Mouse (Mus musculus) gastrocnemius, adult 2 months (tissue): ENCODE measurements around the gene Gpx5. TPM values are rescaled to one million over a fixed set of nuclear protein-coding genes. Genes with fewer than 3 reads are reported as not detected.
A peak's percentile ranks its signal among the peaks of the same experiment; 100 is the strongest.
"Not testable (repeated sequence)": the region's sequence is repeated elsewhere in the genome, so short reads cannot be mapped to it uniquely, and the experiment has no call there.

Experiments used
- DNase-seq: peaks from one replicate; pipeline ENCODE4 v3.0.0; 2022
- H3K27ac ChIP-seq: fragments of 200-600 bp; 2 replicates; pipeline ENCODE4 v1.8.1; 2022; ENCODE audit warnings: mild to moderate bottlenecking
- H3K4me3 ChIP-seq: fragments of 200-600 bp; 2 replicates; pipeline ENCODE4 v1.8.1; 2022; ENCODE audit warnings: mild to moderate bottlenecking, moderate library complexity
- CTCF ChIP-seq: fragments of 200-600 bp; IDR thresholded peaks from 2 replicates; pipeline ENCODE4 v1.8.1; 2022; ENCODE audit warnings: antibody characterized with exemption, mild to moderate bottlenecking, moderate library complexity
- intact Hi-C: fragments of 180-260 bp; cut with DNase I; formaldehyde crosslinking; loops from one replicate; pipeline ENCODE4 v1.15.1; 2025
- total RNA-seq, 2 experiments: library from RNA; stranded (reverse); gene quantifications; 2 replicates each; pipeline ENCODE4 v1.2.3; 2021

Gene Gpx5
- total RNA-seq, 2 experiments from 2014 or later = not detected

DNA sequence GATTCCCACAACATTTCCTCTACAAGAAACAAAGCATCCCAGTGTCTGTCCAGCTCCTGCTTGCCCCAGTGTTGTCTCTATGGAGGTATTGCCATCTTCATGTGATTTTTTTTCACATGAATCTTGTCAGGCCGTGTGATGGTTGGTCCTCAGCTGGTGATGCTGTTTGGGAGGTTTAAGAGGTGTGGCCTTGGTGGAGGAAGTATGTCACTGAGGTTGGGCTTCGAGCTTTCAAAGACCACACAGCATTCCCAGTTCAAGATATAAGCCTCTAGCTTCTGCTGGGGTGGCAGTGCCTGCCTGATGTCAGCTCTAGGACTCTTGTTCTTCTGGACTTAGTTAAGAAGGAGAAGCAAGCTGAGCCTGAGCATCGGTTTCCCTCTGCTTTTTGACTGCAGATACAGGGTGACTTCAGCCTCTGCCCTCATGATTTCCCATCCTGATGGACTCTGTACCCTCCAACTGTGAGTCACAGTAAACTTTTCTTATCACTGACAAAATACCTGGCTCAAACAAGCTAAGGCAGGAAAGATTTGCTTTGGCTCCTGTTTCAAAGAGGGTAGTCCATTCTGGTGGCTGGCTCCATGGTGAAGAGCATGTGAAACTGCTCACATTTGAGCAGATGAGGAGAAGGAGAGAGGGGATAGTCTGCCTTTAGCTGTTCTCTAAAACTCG is 29.6 kb downstream of the Gpx5 start:
- no peak for TF ChIP-seq CTCF
- intact Hi-C loops = no loop called here
- DNase-seq = no peak
- Histone ChIP-seq H3K4me3 (no peak overlapping the region), H3K27ac (no peak overlapping the region)

DNA sequence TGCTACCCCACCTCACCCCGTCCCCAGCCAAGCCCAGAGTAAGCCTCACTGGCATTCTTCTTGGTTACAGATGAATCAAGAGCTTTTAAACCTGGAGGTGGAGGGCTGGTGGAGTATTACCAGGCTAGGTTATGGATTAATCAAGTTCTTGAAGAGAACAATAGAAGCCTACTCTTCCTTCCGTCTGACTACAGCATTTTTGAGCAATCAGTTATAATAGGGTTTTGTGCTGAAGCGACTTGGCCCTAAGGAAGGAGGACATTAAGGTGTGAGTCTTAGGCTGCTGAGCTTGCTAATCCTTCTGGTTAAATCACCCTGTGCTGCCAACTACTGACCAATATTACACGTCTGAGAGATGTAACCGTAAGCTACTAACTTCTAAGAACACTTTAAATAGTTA is 32.2 kb downstream of the Gpx5 start:
- peak overlapping the region; percentile 69 for H3K4me3 ChIP-seq
- no peak overlapping the region for H3K27ac ChIP-seq
- DNase-seq = no peak
- intact Hi-C loops = no loop called here
- no peak for TF ChIP-seq CTCF

DNA sequence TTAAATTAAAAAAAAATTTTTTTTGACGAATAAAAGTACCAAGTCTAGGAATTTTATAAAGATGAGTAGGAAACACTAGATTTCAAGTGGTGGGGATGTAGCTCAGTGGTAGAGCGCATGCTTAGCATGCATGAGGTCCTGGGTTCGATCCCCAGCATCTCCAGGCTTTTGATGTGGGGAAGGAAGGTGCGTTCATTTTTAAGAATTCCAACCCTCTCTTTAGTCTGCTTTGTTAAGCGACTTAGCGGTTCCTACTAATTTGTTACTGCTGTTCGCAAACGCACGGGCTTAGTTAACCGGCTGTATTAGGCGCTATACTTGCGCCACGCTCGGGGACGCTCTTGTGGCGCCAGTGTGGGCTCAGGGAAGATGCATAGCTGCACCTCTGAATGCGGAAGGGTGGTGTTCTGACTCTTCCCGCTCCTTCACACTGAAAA is 32.8 kb downstream of the Gpx5 start:
- H3K4me3 ChIP-seq = peak overlapping the region; percentile 69
- no peak for TF ChIP-seq CTCF
- intact Hi-C loops = no loop called here
- H3K27ac ChIP-seq = no peak overlapping the region
- DNase-seq = peak; percentile 27

DNA sequence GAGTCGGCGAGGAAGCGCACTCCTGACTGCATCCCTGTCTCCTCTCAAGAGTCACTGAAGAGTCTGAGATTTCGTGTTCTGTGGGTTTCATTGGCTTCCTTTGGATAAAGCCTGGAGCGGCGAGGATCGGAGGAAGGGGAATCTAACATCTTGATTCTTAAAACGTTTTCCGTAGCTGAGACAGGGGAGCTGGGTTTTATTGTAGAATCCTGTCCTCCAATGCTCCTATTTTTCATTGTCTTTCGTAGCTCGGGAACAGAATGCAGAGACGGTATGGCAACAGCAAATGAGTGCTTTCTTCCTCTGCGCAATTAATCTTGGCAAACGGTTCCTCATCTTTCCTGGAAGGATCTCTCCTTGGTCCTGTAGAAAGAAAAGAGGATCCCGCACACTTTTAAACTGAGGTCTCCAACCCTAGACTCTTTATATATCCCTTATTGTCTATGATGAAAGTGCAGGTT is 33.3 kb downstream of the Gpx5 start:
- TF ChIP-seq CTCF = no peak
- no peak for DNase-seq
- H3K27ac ChIP-seq = no peak overlapping the region
- H3K4me3 ChIP-seq = peak overlapping the region; percentile 69
- intact Hi-C loops = no loop called here

DNA sequence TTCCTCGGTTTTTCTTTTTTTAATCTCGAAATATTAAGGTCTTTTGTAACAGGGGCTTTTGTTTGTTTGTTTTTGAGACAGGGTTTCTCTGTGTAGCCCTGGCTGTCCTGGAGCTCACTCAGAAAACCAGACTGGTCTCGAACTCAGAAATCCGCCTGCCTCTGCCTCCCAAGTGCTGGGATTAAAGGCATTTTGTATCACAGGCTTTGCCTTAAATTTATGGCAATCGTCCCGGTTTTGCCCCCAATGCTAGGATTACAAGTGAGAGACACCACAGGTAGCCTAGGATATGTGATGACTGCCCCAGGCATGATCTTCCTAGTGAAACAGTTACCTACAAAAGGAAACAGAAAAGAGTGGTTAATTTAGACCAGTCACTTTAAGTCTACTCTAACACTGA is 34.0 kb downstream of the Gpx5 start:
- intact Hi-C loops = no loop called here

DNA sequence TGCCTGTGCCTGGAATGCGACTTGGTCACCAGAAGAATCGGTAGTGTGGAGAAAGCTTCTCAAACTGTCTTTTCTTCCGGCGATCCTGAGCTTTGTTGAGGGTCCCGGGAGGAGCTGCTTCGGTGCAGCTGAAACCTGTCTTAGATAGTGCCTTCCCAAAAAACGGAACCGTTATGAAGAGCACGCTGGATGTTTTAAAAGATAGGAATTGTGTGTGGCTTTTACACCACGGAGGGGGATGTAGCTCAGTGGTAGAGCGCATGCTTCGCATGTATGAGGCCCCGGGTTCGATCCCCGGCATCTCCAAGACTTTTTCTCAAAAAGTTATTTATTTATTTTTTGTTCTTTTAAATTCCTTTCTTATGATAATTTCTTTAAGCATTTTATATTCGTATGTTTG is 38.5 kb downstream of the Gpx5 start:
- Histone ChIP-seq H3K4me3 (peak overlapping the region; percentile 62), H3K27ac (no peak overlapping the region)
- no peak for DNase-seq
- no peak for TF ChIP-seq CTCF
- intact Hi-C loops = no loop called here

More for the DNA sequence above, 34.0 kb downstream of the Gpx5 start:
- Histone ChIP-seq H3K4me3 (peak overlapping the region; percentile 69), H3K27ac (no peak overlapping the region)
- TF ChIP-seq CTCF = no peak
- no peak for DNase-seq

DNA sequence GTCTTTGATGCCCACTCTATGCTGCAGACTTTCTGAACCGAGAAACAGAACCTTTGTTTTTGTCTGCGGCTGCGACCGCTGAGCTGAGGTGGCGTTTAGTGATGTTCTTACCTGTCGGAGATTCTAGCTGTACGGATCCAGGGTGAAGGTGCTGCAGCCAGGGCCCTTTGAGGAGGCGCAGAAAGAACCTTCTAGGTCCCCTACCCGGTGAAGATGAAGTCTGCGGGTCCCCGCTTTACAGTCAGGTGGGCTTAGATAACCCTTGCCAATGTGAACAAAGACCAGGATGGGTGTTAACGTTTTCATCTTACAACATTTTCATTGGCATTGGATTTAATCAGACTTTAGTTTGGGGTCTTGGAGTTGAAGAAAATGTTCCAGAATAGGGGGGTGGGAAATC is 39.0 kb downstream of the Gpx5 start:
- no peak for DNase-seq
- H3K4me3 ChIP-seq = peak overlapping the region; percentile 62
- TF ChIP-seq CTCF = no peak
- intact Hi-C loops = no loop called here
- H3K27ac ChIP-seq = no peak overlapping the region

DNA sequence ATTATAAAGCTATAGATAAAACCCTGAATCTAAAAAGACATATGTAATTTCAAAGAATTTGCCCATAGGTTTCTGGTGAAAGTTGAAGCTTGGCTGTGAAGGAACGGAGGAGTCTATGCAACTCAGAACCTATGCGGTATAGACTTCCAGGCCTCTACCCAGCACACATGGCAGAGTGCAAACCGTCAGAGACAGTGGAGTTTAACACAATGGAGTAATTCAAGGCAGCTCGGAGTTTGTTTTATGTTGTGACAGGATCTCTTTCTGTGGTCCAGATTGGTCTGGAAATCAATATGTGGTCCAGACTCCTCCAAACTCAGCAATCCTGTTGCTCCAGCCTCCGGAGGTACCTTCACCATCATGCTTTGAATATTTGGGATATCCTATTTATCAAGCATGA is 39.5 kb downstream of the Gpx5 start:
- H3K4me3 ChIP-seq = no peak overlapping the region

DNA sequence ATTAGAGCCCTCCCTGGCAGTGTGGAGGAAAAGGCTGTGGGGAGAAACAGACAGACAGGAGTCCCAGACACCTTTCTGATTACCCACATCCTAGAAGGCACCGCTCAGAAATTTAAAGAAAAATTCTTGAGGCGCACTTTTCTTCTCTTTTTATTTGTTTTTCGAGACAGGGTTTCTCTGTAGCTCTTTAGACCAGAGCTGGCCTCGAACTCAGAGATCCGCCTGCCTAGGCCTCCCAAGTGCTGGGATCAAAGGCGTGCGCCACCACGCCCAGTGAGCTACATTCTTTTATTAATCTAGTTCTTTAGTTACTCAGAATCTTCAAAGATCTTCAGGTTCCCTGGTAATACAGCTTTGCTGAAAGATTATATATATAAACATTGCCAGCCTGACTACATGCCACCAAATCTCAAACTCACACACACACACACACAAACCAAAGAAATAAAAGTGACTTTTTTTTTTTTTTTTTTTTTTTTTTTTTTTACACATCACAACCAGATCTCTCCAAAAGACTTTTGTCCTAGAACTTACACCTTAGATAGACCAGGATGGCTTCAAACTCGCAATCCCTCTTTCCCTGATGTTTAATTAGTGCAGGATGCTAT is 42.4 kb downstream of the Gpx5 start:
- TF ChIP-seq CTCF = no peak
- DNase-seq = no peak
- Histone ChIP-seq H3K4me3 (no peak overlapping the region), H3K27ac (no peak overlapping the region)
- intact Hi-C loops = no loop called here

More for the DNA sequence above, 39.5 kb downstream of the Gpx5 start:
- intact Hi-C loops = no loop called here
- DNase-seq = no peak
- no peak overlapping the region for H3K27ac ChIP-seq
- TF ChIP-seq CTCF = no peak

DNA sequence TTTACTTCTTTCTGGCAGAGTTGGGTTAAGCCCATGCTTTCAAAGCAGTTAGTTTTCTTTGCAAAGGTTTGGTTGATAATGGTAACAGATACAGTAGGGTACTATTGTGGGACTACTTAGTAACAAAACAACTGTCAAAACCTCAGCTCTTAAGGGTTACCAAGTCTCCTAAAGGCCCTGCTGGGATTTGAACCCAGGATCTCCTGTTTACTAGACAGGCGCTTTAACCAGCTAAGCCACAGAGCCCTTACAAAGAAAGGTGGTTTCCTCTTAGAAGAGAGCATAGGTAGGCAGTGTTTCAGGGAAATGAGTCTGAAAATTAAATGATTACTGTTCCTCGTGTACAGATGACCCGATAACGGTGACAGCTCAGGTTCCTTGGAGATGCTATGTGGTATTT is 43.5 kb downstream of the Gpx5 start:
- Histone ChIP-seq H3K27ac (no peak overlapping the region), H3K4me3 (no peak overlapping the region)
- no peak for DNase-seq
- intact Hi-C loops = no loop called here
- no peak for TF ChIP-seq CTCF

DNA sequence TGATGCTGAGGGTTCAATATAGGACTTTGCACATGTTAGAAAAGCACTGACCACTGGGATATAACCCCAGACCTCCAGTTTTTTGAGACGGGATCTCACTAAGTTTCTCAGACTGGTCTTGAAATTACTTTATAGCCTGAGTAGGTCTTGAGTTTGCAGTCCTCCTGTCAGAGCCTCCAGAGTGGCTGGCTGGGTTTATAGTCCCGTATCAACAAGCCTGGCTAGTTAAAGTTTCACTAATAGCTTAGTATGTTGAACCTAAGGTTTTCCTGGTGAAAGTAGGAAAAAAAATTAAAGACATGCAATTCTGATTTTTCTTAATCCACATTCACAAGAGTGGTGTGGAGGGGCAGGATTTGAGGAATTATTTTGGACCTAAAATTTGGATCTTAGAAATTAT is 46.3 kb downstream of the Gpx5 start:
- TF ChIP-seq CTCF = no peak
- Histone ChIP-seq H3K4me3 (no peak overlapping the region), H3K27ac (no peak overlapping the region)
- DNase-seq = no peak
- intact Hi-C loops = no loop called here

DNA sequence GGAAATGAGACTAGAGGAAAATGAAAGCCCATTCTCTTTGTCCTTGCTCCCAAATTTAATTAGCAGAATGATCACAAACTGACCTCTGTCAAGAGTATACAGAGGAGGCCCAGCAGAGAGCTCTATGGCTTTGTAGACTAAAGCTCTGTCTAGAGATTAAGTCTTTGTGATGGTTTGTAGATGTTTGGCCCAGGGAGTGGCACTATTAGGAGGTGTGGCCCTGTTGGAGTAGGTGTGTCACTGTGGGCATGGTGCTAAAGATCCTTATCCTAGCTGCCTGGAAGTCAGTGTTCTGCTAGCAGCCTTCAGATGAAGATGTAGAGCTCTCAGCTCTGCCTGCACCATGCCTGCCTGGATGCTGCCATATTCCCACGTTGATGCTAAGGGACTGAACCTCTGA is 47.6 kb downstream of the Gpx5 start:
- intact Hi-C loops, H3K4me3 ChIP-seq, DNase-seq, H3K27ac ChIP-seq: not testable (repeated sequence)

DNA sequence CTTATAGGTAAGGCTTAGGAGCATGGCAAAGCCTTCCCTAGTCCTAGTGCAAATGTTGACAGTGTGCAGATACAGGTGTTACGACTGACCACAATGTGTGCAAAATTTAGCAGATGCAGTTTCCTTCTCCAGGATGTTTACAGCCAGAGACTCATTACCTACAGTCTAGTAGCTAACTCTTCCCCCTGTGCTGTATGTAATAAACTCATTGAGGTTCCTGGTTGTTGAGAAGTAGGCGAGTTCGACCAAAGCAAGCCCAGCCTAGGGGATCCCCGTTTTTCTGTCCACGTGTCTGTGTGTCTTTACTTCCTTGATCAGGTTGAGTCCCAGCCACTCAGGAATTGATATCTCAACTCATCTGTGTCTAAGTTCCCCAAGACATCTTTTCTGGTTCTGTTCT is 48.4 kb downstream of the Gpx5 start:
- H3K4me3 ChIP-seq = no peak overlapping the region
- intact Hi-C loops = no loop called here
- TF ChIP-seq CTCF = no peak

DNA sequence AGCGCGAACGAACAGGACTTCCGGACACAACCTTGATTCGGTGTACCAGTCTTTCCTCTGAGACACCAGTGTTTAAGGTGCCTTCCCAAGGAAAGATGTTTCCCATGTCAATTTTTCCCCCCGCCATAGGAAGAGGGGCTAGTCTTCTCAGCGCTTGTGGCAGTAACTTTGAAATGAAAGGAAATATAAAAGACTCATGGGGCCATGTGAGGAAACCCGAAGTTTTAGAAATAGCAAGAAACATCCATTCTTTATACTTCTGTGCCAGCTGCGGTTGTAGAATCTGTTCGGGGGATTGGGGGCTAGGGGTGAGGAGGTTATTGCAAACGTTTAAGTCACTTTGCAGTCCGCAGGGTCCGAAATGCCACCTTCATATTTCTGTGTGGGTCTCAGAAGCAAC is 49.3 kb downstream of the Gpx5 start:
- no peak for TF ChIP-seq CTCF
- H3K4me3 ChIP-seq = peak overlapping the region; percentile 65

More for the DNA sequence above, 48.4 kb downstream of the Gpx5 start:
- H3K27ac ChIP-seq = no peak overlapping the region
- DNase-seq = no peak

More for the DNA sequence above, 49.3 kb downstream of the Gpx5 start:
- DNase-seq = no peak
- intact Hi-C loops = no loop called here
- H3K27ac ChIP-seq = no peak overlapping the region
